Mouse (Mus musculus) adrenal gland, postnatal 36 days (tissue): ENCODE measurements at regions not wholly inside any gene's neighbourhood (a gene's known extent, or its start where the extent isn't known, plus 50 kb on each side); places are given as distances from the start of the nearest gene placed in this dataset.
A peak's percentile ranks its signal among the peaks of the same experiment; 100 is the strongest.

Experiments used
- DNase-seq, 2 experiments: peaks; one replicate each; pipeline ENCODE4 v3.0.0; 2021; ENCODE audit warnings: mixed read lengths in 1 of 2

- DNase-seq = no peak
These were observed 383.3 kb downstream of the Amd2 start for GRCm38 (mm10) chr10:35328319-35328862.

- DNase-seq = no peak
These were observed 412.9 kb downstream of the Amd2 start for GRCm38 (mm10) chr10:35298775-35299174.

- DNase-seq = no peak
These were observed 446.6 kb downstream of the Amd2 start for GRCm38 (mm10) chr10:35265066-35265465.

GRCm38 (mm10) chr10:35236431-35236830, 475.3 kb downstream of the Amd2 start:
- peak; percentile 57 to 66 for DNase-seq

- peak in 1 of 2 experiments; percentile 21 for DNase-seq
These were observed 476.4 kb downstream of the Amd2 start for GRCm38 (mm10) chr10:35235260-35235659.

- no peak for DNase-seq
These were observed 482.2 kb downstream of the Amd2 start for GRCm38 (mm10) chr10:35229540-35229939.
